Mouse (Mus musculus): ENCODE results near the gene Snx29.

GRCm38 (mm10) chr16:11437641-11438040 lies 114.9 kb downstream of the Snx29 start:
- TF ChIP-seq CTCF (IDR thresholded peaks at IDR 0.05; ENCODE audit: low read depth) (no peak), EP300 (IDR thresholded peaks at IDR 0.05; ENCODE audit: low read depth) (no peak)

Data from liver, embryonic 14.5 days (tissue).